Mouse (Mus musculus) gastrocnemius, postnatal 10 days (tissue): ENCODE measurements around the gene Olfr139. TPM values are rescaled to one million over a fixed set of nuclear protein-coding genes. Genes with fewer than 3 reads are reported as not detected.

Source experiments
- DNase-seq: peaks from one replicate; pipeline ENCODE4 v3.0.0; 2021; ENCODE audit warnings: mixed read lengths
- long read RNA-seq, 2 experiments: library from polyadenylated mRNA; stranded (forward); transcript quantifications; one replicate each; pipeline ENCODE4 v2.0.0; 2021
- total RNA-seq, 2 experiments: library from RNA; stranded (reverse); gene quantifications; 2 replicates each; pipeline ENCODE4 v1.2.3; 2021

Olfr139 gene
- total RNA-seq, result not detected
- long read RNA-seq, experiment 1, result 0 reads
- long read RNA-seq, experiment 2, result 0 reads

GRCm38 (mm10) chr11:74056451-74056850 is at the start of gene Olfr139, which contains the start of gene Olfr399:
Olfr139 (minus strand) TSS chr11:74056551.
Olfr399 (minus strand) TSS chr11:74056615.
- DNase-seq, result no peak

GRCm38 (mm10) chr11:74105066-74105465 is 48.7 kb upstream of the Olfr139 start:
- DNase-seq, result no peak

GRCm38 (mm10) chr11:74101507-74101906 is 45.2 kb upstream of the Olfr139 start:
- DNase-seq, result no peak

- DNase-seq, result no peak
These were observed 44.4 kb upstream of the Olfr139 start for GRCm38 (mm10) chr11:74100724-74101123.

GRCm38 (mm10) chr11:74069655-74070054 is 13.3 kb upstream of the Olfr139 start, which contains the start of gene Zfp616:
Zfp616 (plus strand) TSS chr11:74069955.
- DNase-seq, result no peak

- DNase-seq, result no peak
These were observed 5.0 kb downstream of the Olfr139 start for GRCm38 (mm10) chr11:74051347-74051746.

Other genes starting within 250 kb of the Olfr139 start
- gene Olfr392, start 239.5 kb downstream of the Olfr139 start, total RNA-seq, result not detected
- not detected for gene Olfr393, start 205.1 kb downstream of the Olfr139 start, total RNA-seq
- gene Olfr394, start 165.8 kb downstream of the Olfr139 start, total RNA-seq, result not detected
- gene Olfr395, start 147.3 kb downstream of the Olfr139 start, total RNA-seq, result not detected
- gene Olfr23, start 119.9 kb downstream of the Olfr139 start, total RNA-seq, result not detected
- not detected for gene Olfr397, start 95.7 kb downstream of the Olfr139 start, total RNA-seq
- not detected for gene Olfr398, start 66.1 kb downstream of the Olfr139 start, total RNA-seq
- not detected for gene Olfr399, start 64 bp upstream of the Olfr139 start, total RNA-seq
- gene Zfp616, start 13.4 kb upstream of the Olfr139 start, total RNA-seq, result not detected
- gene Olfr401, start 57.2 kb upstream of the Olfr139 start, total RNA-seq, result not detected
- not detected for gene Olfr402, start 97.0 kb upstream of the Olfr139 start, total RNA-seq
- gene Olfr403, start 129.7 kb upstream of the Olfr139 start, total RNA-seq, result not detected
- not detected for gene Olfr43, start 154.8 kb upstream of the Olfr139 start, total RNA-seq
- gene Olfr406, start 203.3 kb upstream of the Olfr139 start, total RNA-seq, result not detected
- gene Olfr59, start 227.2 kb upstream of the Olfr139 start, total RNA-seq, result not detected